Mouse (Mus musculus): ENCODE results near the gene Tuba3a.

Gene Tuba3a

GRCm38 (mm10) chr6:125231117-125232044 lies 54.5 kb downstream of the Tuba3a start, which contains the start of gene Tapbpl:
Gene Tapbpl, minus strand, starts transcription at chr6:125231860.
- DNase-seq (ENCODE audit: low spot score): peak; percentile 76

DNA sequence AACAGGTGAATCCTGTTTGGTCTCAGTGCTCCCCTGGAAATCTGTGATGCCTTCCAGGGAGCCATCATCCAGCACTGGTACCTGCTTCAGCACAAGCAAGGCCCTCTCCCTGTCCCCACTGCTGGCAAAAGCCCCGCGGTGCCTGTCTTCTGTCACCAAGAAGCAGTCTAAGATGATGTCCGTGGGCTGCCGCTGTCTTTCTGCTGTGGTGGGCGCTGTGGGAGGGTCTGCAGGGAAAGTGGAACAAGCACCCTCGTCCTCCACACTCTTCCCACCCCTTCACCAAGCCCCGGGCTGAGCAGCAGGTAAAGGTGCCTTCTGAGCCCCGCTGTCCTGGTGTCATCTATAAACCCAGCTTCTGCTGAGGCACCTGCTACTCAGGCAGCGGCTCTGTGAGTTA lies 55.3 kb downstream of the Tuba3a start:
- DNase-seq (ENCODE audit: low spot score): no peak
